Mouse (Mus musculus): Measurements from ENCODE around the gene Angel1. TPM values are rescaled to one million over a fixed set of nuclear protein-coding genes. Genes with fewer than 3 reads are reported as not detected.

The Angel1 gene
- polyA plus RNA-seq, 1 experiment, result 0.92 TPM

DNA sequence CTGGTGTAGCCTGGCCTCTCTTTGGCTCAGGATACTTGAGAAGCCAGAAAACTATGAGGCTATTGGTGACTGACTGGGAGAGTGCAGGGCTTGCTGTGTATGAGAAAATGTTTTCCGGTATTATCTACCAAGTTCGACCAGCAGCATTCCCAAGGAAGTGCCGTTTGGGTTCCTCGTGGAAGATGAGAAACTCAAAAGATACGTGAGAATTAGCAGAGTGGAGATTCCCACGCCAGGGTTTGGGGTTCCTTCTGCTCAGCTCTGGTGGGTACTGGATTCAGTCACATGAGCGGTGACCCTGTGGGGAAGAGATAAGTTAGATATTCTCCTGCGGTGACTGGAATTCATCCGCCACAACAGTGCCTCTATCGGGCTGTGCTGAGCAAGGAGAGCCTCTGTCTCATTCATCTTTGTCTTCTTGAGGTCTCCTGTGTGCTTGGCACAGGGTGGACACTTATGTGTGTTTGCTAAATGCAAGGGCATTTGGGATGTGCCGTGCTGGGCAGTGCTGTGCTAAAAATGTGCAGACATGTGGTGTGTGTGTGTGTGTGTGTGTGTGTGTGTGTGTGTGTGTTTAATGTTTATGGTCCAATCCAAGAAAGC is 45.6 kb downstream of the Angel1 start:
- Histone ChIP-seq H3ac (ENCODE audit: control insufficient read depth, insufficient read length, low read depth) (no peak overlapping the region), H3K27me3 (ENCODE audit: control insufficient read depth, insufficient read depth, insufficient read length) (peaks cover 22% of the 10 kb centered on the region), H3K79me3 (ENCODE audit: low read depth) (no peaks in the 10 kb centered on the region), H3K4me3 (ENCODE audit: insufficient read depth, poor library complexity, severe bottlenecking) (no peak overlapping the region), H3K79me2 (ENCODE audit: control insufficient read depth, insufficient read depth) (no peaks in the 10 kb centered on the region), H3K36me3 (ENCODE audit: control insufficient read depth, insufficient read depth) (no peaks in the 10 kb centered on the region)
- TF ChIP-seq CEBPB (IDR thresholded peaks at IDR 0.05; ENCODE audit: low read depth), result no peak
- TF ChIP-seq FOSL1 (IDR thresholded peaks at IDR 0.05; ENCODE audit: insufficient read depth, low read length, poor library complexity, severe bottlenecking), result no peak
- TF ChIP-seq CTCF (IDR thresholded peaks at IDR 0.05; ENCODE audit: control insufficient read depth, insufficient read depth, insufficient read length), result no peak
- no peak for TF ChIP-seq MAX (IDR thresholded peaks at IDR 0.05)
- no peak for TF ChIP-seq USF1 (IDR thresholded peaks at IDR 0.05; ENCODE audit: low read depth)
- no peak for TF ChIP-seq MYOG (IDR thresholded peaks at IDR 0.05; ENCODE audit: control insufficient read depth, extremely low read depth, insufficient read length)
- no peak for TF ChIP-seq MYOD1 (IDR thresholded peaks at IDR 0.05; ENCODE audit: control insufficient read depth, insufficient read length, low read depth)

DNA sequence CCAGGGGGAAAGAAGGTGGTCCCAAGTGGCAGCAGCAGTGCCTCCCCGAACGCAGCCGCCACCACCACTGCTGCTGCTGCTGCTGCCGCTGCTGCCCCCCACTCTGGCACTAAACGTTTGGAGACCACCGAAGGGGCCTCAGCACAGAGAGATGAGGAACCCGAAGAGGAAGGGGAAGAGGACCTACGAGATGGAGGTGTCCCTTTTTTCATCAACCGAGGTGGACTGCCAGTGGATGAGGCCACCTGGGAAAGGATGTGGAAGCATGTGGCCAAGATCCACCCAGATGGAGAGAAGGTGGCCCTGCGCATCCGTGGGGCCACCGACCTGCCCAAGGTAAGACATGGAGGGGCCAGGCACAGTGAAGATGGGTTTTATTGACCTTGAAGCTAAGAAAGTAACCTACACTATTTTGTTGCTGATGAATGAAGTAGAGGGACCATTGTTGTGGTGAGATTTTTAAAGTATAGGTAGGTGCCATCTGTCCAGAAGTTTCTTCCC is 46.2 kb downstream of the Angel1 start:
- TF ChIP-seq CEBPB (IDR thresholded peaks at IDR 0.05; ENCODE audit: low read depth) (no peak), MYOG (IDR thresholded peaks at IDR 0.05; ENCODE audit: control insufficient read depth, extremely low read depth, insufficient read length) (no peak), USF1 (IDR thresholded peaks at IDR 0.05; ENCODE audit: low read depth) (no peak), MYOD1 (IDR thresholded peaks at IDR 0.05; ENCODE audit: control insufficient read depth, insufficient read length, low read depth) (no peak), FOSL1 (IDR thresholded peaks at IDR 0.05; ENCODE audit: insufficient read depth, low read length, poor library complexity, severe bottlenecking) (no peak)
- no peak overlapping the region for H3K4me3 ChIP-seq (ENCODE audit: insufficient read depth, poor library complexity, severe bottlenecking)
- H3K79me2 ChIP-seq (ENCODE audit: control insufficient read depth, insufficient read depth), result no peaks in the 10 kb centered on the region
- peaks cover 22% of the 10 kb centered on the region for H3K27me3 ChIP-seq (ENCODE audit: control insufficient read depth, insufficient read depth, insufficient read length)
- no peaks in the 10 kb centered on the region for H3K79me3 ChIP-seq (ENCODE audit: low read depth)
- no peak overlapping the region for H3ac ChIP-seq (ENCODE audit: control insufficient read depth, insufficient read length, low read depth)
- no peaks in the 10 kb centered on the region for H3K36me3 ChIP-seq (ENCODE audit: control insufficient read depth, insufficient read depth)

DNA sequence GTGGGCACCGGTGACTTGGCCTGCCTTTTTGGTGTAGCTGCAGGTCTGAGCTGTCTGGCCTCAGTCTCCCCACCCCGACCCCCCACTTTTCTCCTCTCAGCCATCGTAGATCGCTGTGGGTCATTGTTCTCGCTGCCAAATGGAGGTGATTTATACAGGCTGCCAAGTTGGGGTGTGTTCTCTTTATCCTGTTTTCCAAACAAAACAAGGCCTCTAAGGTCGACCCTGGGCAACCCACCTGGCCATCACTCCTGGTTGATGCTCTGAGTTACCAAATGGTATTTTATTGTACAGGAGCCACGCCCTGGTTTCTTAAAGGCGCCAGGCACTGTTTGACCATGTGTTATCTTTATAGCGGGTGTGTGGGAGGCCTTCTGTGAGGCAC is 46.7 kb downstream of the Angel1 start:
- TF ChIP-seq FOSL1 (IDR thresholded peaks at IDR 0.05; ENCODE audit: insufficient read depth, low read length, poor library complexity, severe bottlenecking) (no peak), CEBPB (IDR thresholded peaks at IDR 0.05; ENCODE audit: low read depth) (no peak), CTCF (IDR thresholded peaks at IDR 0.05; ENCODE audit: control insufficient read depth, insufficient read depth, insufficient read length) (no peak), MYOG (IDR thresholded peaks at IDR 0.05; ENCODE audit: control insufficient read depth, extremely low read depth, insufficient read length) (no peak), MYOD1 (IDR thresholded peaks at IDR 0.05; ENCODE audit: control insufficient read depth, insufficient read length, low read depth) (no peak), USF1 (IDR thresholded peaks at IDR 0.05; ENCODE audit: low read depth) (no peak), MAX (IDR thresholded peaks at IDR 0.05) (no peak)
- peaks cover 22% of the 10 kb centered on the region for H3K27me3 ChIP-seq (ENCODE audit: control insufficient read depth, insufficient read depth, insufficient read length)

DNA sequence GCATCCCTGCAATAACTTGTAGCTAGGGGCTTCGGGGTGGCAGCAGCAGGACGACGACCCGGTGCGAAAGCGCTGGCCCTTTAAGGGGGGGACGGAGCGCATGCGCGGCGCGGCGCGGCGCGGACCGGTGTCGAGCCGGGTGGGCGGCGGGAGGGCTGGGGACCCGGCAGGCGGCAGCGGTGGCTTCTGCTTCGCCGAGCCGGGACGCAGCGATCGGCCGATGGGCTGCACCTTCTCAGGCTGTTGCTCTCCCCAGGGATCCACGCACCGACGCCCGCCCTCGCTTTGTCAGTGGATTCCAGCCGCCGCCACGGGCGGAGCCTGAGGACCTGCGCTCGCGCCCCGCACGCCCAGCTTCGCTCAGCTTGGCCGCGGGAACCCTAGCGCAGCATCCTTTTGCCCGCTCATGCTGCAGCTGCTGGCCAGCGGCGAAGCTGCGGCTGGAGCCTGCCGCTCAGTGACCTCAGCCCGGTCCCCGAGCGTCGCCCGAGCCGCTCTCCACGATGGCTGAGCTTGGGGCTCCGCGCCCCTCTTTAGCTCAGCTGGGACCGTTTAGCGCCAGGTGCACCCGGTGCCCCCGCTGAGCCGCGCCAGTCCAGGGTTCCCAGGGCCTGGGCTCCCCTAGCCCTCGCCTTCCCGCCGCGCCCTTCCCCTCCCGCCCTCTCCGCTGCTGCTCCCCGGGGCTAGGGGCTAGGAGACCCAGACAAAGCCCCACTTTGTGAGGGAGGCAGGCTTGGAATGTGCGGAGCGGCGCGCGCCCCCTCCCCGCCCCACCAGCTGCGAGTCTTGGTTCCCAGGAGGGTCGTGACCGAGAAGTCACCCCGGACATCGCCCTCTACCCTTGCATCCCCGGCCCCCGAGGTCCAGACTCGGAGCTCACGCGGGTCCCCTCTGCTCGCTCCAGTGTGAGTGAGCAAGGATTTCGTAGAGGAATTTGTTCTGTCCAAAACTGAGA is 47.4 kb downstream of the Angel1 start, which contains the start of gene Vash1:
Gene Vash1, plus strand, starts transcription at position 110 of the 955 bp plus-strand sequence.
- TF ChIP-seq MAX (IDR thresholded peaks at IDR 0.05), result peak; percentile 27
- TF ChIP-seq USF1 (IDR thresholded peaks at IDR 0.05; ENCODE audit: low read depth), result no peak
- Histone ChIP-seq H3K79me2 (ENCODE audit: control insufficient read depth, insufficient read depth) (no peaks in the 10 kb centered on the region), H3K27me3 (ENCODE audit: control insufficient read depth, insufficient read depth, insufficient read length) (peaks cover 21% of the 10 kb centered on the region), H3K79me3 (ENCODE audit: low read depth) (no peaks in the 10 kb centered on the region), H3K36me3 (ENCODE audit: control insufficient read depth, insufficient read depth) (no peaks in the 10 kb centered on the region), H3ac (ENCODE audit: control insufficient read depth, insufficient read length, low read depth) (peak within 1 kb of the TSS; percentile 85), H3K4me3 (ENCODE audit: insufficient read depth, poor library complexity, severe bottlenecking) (peak within 1 kb of the TSS; percentile 29)

More for the DNA sequence above, 46.7 kb downstream of the Angel1 start:
- H3K36me3 ChIP-seq (ENCODE audit: control insufficient read depth, insufficient read depth), result no peaks in the 10 kb centered on the region
- no peak overlapping the region for H3ac ChIP-seq (ENCODE audit: control insufficient read depth, insufficient read length, low read depth)
- no peaks in the 10 kb centered on the region for H3K79me2 ChIP-seq (ENCODE audit: control insufficient read depth, insufficient read depth)
- no peak overlapping the region for H3K4me3 ChIP-seq (ENCODE audit: insufficient read depth, poor library complexity, severe bottlenecking)
- H3K79me3 ChIP-seq (ENCODE audit: low read depth), result no peaks in the 10 kb centered on the region

DNA sequence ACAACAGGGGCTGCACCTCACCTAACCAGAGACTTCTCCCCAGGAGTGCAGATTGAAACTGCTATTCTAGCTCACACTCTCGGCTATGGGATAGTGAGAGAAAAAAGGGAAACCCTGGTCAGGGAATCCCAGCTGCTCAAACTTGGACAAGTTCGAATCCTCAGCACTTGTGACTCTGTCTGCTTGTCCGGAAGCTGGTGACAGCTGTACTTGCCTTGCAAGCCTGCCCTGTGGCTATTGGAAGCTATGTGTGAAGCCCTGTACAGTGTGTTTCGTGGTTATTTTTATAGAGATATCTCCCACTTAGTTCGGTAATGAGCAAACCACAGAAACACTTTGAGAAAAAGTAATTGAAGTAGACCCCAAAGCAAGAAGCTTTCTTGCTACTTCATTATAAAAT is 53.8 kb downstream of the Angel1 start:
- TF ChIP-seq MYOD1 (IDR thresholded peaks at IDR 0.05; ENCODE audit: control insufficient read depth, insufficient read length, low read depth), result no peak
- no peak for TF ChIP-seq MYOG (IDR thresholded peaks at IDR 0.05; ENCODE audit: control insufficient read depth, extremely low read depth, insufficient read length)
- TF ChIP-seq FOSL1 (IDR thresholded peaks at IDR 0.05; ENCODE audit: insufficient read depth, low read length, poor library complexity, severe bottlenecking), result no peak
- TF ChIP-seq USF1 (IDR thresholded peaks at IDR 0.05; ENCODE audit: low read depth), result no peak
- no peak for TF ChIP-seq MAX (IDR thresholded peaks at IDR 0.05)
- no peak for TF ChIP-seq CEBPB (IDR thresholded peaks at IDR 0.05; ENCODE audit: low read depth)
- no peak for TF ChIP-seq CTCF (IDR thresholded peaks at IDR 0.05; ENCODE audit: control insufficient read depth, insufficient read depth, insufficient read length)
- Histone ChIP-seq H3ac (ENCODE audit: control insufficient read depth, insufficient read length, low read depth) (no peak overlapping the region), H3K36me3 (ENCODE audit: control insufficient read depth, insufficient read depth) (no peaks in the 10 kb centered on the region), H3K79me3 (ENCODE audit: low read depth) (no peaks in the 10 kb centered on the region), H3K79me2 (ENCODE audit: control insufficient read depth, insufficient read depth) (no peaks in the 10 kb centered on the region), H3K4me3 (ENCODE audit: insufficient read depth, poor library complexity, severe bottlenecking) (no peak overlapping the region), H3K27me3 (ENCODE audit: control insufficient read depth, insufficient read depth, insufficient read length) (peaks cover 20% of the 10 kb centered on the region)

All from C2C12 (cell line).